Mouse (Mus musculus) ES-Bruce4 (cell line): ENCODE results near the gene Map7d1.

Source experiments
- CTCF ChIP-seq: IDR thresholded peaks from one replicate; pipeline ENCODE4 v1.8.1; 2011; ENCODE audit warnings: low read depth, low read length
- EP300 ChIP-seq: IDR thresholded peaks from 2 replicates; pipeline ENCODE4 v1.6.1; 2011; ENCODE audit warnings: low read depth, low read length; ENCODE audit not compliant: insufficient read depth
- POLR2A ChIP-seq: IDR thresholded peaks from one replicate; pipeline ENCODE4 v1.8.1; 2011; ENCODE audit warnings: low read length; ENCODE audit not compliant: insufficient read depth

GRCm38 (mm10) chr4:126295937-126296336 is 39.8 kb upstream of the Map7d1 start:
- TF ChIP-seq CTCF, result no peak
- no peak for TF ChIP-seq POLR2A
- TF ChIP-seq EP300, result no peak
